ENCODE assay signal across 8 mouse cellular contexts in genomic region chr7:139272639-139273396, GRCm38 (mm10). TPM values are rescaled to one million over a fixed set of nuclear protein-coding genes. Genes with fewer than 3 reads are reported as not detected.
A peak's percentile ranks its signal among the peaks of the same experiment; 100 is the strongest.
DNase-seq lines count a peak whose midpoint lies in the region; ATAC-seq and TF ChIP-seq lines count a peak whose summit lies in the region.

No protein-coding gene starts in this region.

- H3K9me3 ChIP-seq in neural tube, embryonic 13.5 days: no peaks in the 10 kb centered on the region
- no peaks in the 10 kb centered on the region for H3K9me3 ChIP-seq in neural tube, embryonic 15.5 days (replicated peaks)
- no peaks in the 10 kb centered on the region for H3K9me3 ChIP-seq in kidney, postnatal 0 days (replicated peaks; ENCODE audit: low read length)

- peaks cover 34% of the 10 kb centered on the region for H3K4me1 ChIP-seq in neural tube, embryonic 13.5 days (replicated peaks)
- H3K4me1 ChIP-seq in neural tube, embryonic 15.5 days: peaks cover 31% of the 10 kb centered on the region
- peaks cover 21% of the 10 kb centered on the region for H3K4me1 ChIP-seq in kidney, postnatal 0 days (replicated peaks; ENCODE audit: insufficient read depth, low read length)

- H3K27me3 ChIP-seq in neural tube, embryonic 13.5 days: no peaks in the 10 kb centered on the region
- H3K27me3 ChIP-seq in neural tube, embryonic 15.5 days (replicated peaks): no peaks in the 10 kb centered on the region
- no peaks in the 10 kb centered on the region for H3K27me3 ChIP-seq in kidney, postnatal 0 days (ENCODE audit: insufficient read depth, low read length)

- no peaks in the 10 kb centered on the region for H3K79me2 ChIP-seq in macrophage (ENCODE audit: inconsistent target)

- no peak for TF ChIP-seq CTCF in kidney, postnatal 0 days (IDR thresholded peaks at IDR 0.05; ENCODE audit: low read depth)

- H3K27ac ChIP-seq in neural tube, embryonic 13.5 days (replicated peaks): peak overlapping the region; percentile 38; the same call in 1 of the 2 replicates
- no peak overlapping the region; the same call in 1 of the 2 replicates for H3K27ac ChIP-seq in neural tube, embryonic 15.5 days (replicated peaks)
- peak overlapping the region; percentile 65 for H3K27ac ChIP-seq in kidney, postnatal 0 days
- H3K27ac ChIP-seq in macrophage: peak overlapping the region; percentile 71

- peak; percentile 32; the same call in 1 of the 2 replicates for ATAC-seq in frontal cortex, adult (ENCODE audit: low TSS enrichment)
- no peak for ATAC-seq in neural tube, embryonic 13.5 days (ENCODE audit: low read depth)
- ATAC-seq in neural tube, embryonic 15.5 days (ENCODE audit: low FRiP score): no peak
- ATAC-seq in kidney, postnatal 0 days (replicated peaks; ENCODE audit: low FRiP score, low read depth): peak; percentile 58; the same call in 1 of the 2 replicates

- no peaks in the 10 kb centered on the region for H3K36me3 ChIP-seq in neural tube, embryonic 13.5 days
- 0 out of 2 replicates have a peak, but pooled peaks cover 13% of the 10 kb centered on the region for H3K36me3 ChIP-seq in neural tube, embryonic 15.5 days
- 0 out of 2 replicates have a peak, but pooled peaks cover 3% of the 10 kb centered on the region for H3K36me3 ChIP-seq in kidney, postnatal 0 days (ENCODE audit: insufficient read depth, low read length)
- peaks cover 15% of the 10 kb centered on the region; the same call in 1 of the 2 replicates for H3K36me3 ChIP-seq in macrophage (ENCODE audit: inconsistent target)

- 52% methylated on average over 1 of the region's 1 CpGs for WGBS in neural tube, embryonic 13.5 days
- WGBS in neural tube, embryonic 15.5 days: 33% methylated on average over 1 of the region's 1 CpGs
- 32% methylated on average over 1 of the region's 1 CpGs for WGBS in kidney, postnatal 0 days
- WGBS in macrophage (ENCODE audit: missing documents): 20% methylated on average over 1 of the region's 1 CpGs

- no peak overlapping the region for H3K4me2 ChIP-seq in neural tube, embryonic 13.5 days
- H3K4me2 ChIP-seq in neural tube, embryonic 15.5 days: no peak overlapping the region
- H3K4me2 ChIP-seq in kidney, postnatal 0 days (ENCODE audit: low read length): no peak overlapping the region

- H3K9ac ChIP-seq in neural tube, embryonic 13.5 days: no peak overlapping the region
- H3K9ac ChIP-seq in neural tube, embryonic 15.5 days (replicated peaks): no peak overlapping the region
- no peak overlapping the region for H3K9ac ChIP-seq in kidney, postnatal 0 days (ENCODE audit: low read depth, low read length)

- no peak for DNase-seq in frontal cortex, postnatal 25 days (ENCODE audit: low spot score in 2 of 2)
- peak; percentile 63 for DNase-seq in kidney, postnatal 0 days (ENCODE audit: low spot score)
- no peak for DNase-seq in spleen, adult 12 weeks (ENCODE audit: low spot score)
- no peak for DNase-seq in cerebellum, adult 9-11 months

- no peak overlapping the region for H3K4me3 ChIP-seq in neural tube, embryonic 13.5 days
- no peak overlapping the region for H3K4me3 ChIP-seq in neural tube, embryonic 15.5 days (replicated peaks)
- H3K4me3 ChIP-seq in kidney, postnatal 0 days (replicated peaks; ENCODE audit: low read depth, low read length): no peak overlapping the region
- H3K4me3 ChIP-seq in macrophage (ENCODE audit: inconsistent target): no peak overlapping the region

RNA-seq across cellular contexts. Expression of gene Pwwp2b, which starts 24.5 kb away (rescaled TPM):
- 5.5 and 6.6 TPM in 2 replicates for polyA plus RNA-seq in neural tube, embryonic 13.5 days (2015; fragmentation: Nextera tagmentation; extraction: Ambion mirVana)
- polyA plus RNA-seq in neural tube, embryonic 15.5 days (2015; fragmentation: Nextera tagmentation; extraction: Ambion mirVana): 5.8 and 8.4 TPM in 2 replicates
- 9.4 and 10.2 TPM in 2 replicates for polyA plus RNA-seq in kidney, postnatal 0 days (2015; fragmentation: Nextera tagmentation; extraction: Ambion mirVana)
- 100 to 1,000 TPM in 1 of 26 experiments, 10 to 100 TPM in 25; 20.0 to 106 (median 39.1) TPM for total RNA-seq in macrophage (2018; cell fraction: chromatin; rRNA removed)
- 10 to 100 TPM; 12.0 to 39.3 (median 24.7) TPM for total RNA-seq in macrophage (2018; cell fraction: cytosol; rRNA removed)
- 10 to 100 TPM; 13.7 to 86.6 (median 34.0) TPM for total RNA-seq in macrophage (2018; cell fraction: nucleus; rRNA removed)
- polyA plus RNA-seq in macrophage (2018): 25.2 to 32.3 TPM (median 28.0 TPM) in 3 replicates

RNA-seq across cellular contexts. Expression of gene Stk32c, which starts 59.7 kb away (rescaled TPM):
- polyA plus RNA-seq in neural tube, embryonic 13.5 days (2015; fragmentation: Nextera tagmentation; extraction: Ambion mirVana): 0.87 and 1.4 TPM in 2 replicates
- 2.5 TPM in 2 replicates for polyA plus RNA-seq in neural tube, embryonic 15.5 days (2015; fragmentation: Nextera tagmentation; extraction: Ambion mirVana)
- polyA plus RNA-seq in kidney, postnatal 0 days (2015; fragmentation: Nextera tagmentation; extraction: Ambion mirVana): 0.19 and 0.25 TPM in 2 replicates
- total RNA-seq in macrophage (2018; cell fraction: chromatin; rRNA removed): 1 to 10 TPM in 7 of 26 experiments, under 1 TPM in 16, not detected in 3; 0.31 to 2.4 (median 0.62) TPM
- total RNA-seq in macrophage (2018; cell fraction: cytosol; rRNA removed): under 1 TPM in 24 of 26 experiments, not detected in 2; 0.07 to 0.26 (median 0.15) TPM
- total RNA-seq in macrophage (2018; cell fraction: nucleus; rRNA removed): 1 to 10 TPM in 2 of 26 experiments, under 1 TPM in 12, not detected in 12; 0.23 to 1.5 (median 0.38) TPM
- polyA plus RNA-seq in macrophage (2018): 0.17 to 0.21 TPM (median 0.19 TPM) in 3 replicates

Comparison
In these comparisons a context has a peak if more than half of its experiments do, and no peak if none do; other contexts are left out.
1. ATAC-seq: peak in frontal cortex, adult (single experiment) and kidney, postnatal 0 days (single experiment); none in neural tube, embryonic 13.5 days (single experiment) and neural tube, embryonic 15.5 days (single experiment).